Mouse (Mus musculus): Measurements from ENCODE around the gene Fam57a. TPM values are rescaled to one million over a fixed set of nuclear protein-coding genes. Genes with fewer than 3 reads are reported as not detected.

The Fam57a gene
- total RNA-seq, 4 experiments from 2014 or later, result 16.1 to 18.7 (median 17.7) TPM

DNA sequence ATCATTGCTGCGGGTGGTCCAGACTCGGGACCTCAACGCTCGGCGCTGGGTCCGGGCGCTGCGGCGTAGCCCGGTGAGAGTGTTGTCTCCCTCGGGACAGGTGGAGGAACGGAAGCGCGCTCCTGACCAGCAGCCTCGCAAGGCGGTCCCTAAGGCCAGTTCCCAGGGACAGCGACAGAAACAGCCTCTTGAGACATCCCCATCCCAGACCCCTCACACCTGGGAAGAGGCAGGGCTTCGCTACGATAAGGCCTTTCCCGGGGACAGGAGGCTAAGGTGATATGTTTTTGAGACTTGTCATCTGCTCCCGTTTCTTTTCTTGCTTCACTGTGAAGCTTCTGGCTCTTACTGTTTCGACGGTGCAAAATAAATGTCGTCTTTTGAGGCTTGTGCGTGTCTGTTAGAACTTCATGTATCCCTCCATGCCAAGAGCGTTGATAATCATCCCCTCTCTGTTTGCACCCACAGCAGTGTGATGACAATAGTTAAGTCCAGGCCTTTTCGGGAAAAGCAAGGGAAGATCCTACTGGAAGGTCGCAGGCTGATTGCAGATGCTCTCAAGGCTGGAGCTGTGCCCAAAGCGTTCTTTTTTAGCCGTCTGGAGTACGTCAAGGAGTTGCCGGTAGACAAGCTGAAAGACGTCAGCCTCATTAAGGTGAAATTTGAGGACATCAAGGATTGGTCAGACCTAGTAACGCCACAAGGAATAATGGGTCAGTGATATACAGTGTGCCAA, 64.5 kb downstream of the Fam57a start:
- DNase-seq (ENCODE audit: low spot score in 2 of 2), result no peak

DNA sequence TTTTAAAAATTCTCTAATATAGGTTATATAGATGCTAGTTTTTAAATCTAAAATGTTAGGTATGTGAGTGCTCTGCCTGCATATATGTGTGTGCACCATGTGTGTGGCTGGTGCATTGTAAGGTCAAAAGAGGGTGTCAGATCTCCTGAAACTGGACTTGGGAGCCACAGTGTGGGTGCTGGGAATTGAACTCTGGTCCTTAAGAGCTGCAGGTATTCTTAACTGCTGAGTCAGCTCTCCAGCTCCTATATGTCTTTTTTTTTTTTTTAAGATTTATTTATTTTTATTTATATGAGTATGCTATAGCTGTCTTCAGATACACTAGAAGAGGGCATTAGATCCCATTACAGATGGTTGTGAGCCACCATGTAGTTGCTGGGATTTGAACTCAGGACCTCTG, 67.0 kb downstream of the Fam57a start:
- DNase-seq (ENCODE audit: low spot score in 2 of 2), result no peak

DNA sequence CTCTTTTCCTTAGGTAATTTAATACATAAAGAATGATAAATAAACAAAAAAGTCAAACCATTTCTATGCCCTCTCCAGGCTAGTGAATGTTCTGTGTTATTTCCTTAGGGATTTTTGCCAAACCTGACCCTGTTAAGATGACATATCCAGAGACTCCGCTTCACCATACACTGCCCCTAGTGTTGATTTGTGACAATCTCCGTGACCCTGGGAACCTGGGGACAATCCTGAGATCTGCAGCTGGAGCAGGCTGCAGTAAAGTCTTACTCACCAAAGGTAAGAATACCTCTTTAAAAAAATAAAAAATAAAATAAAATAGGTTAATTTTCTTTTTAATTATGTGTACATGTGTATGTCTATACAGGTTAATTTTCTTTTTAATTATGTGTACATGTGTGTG, 67.8 kb downstream of the Fam57a start:
- no peak for DNase-seq (ENCODE audit: low spot score in 2 of 2)

DNA sequence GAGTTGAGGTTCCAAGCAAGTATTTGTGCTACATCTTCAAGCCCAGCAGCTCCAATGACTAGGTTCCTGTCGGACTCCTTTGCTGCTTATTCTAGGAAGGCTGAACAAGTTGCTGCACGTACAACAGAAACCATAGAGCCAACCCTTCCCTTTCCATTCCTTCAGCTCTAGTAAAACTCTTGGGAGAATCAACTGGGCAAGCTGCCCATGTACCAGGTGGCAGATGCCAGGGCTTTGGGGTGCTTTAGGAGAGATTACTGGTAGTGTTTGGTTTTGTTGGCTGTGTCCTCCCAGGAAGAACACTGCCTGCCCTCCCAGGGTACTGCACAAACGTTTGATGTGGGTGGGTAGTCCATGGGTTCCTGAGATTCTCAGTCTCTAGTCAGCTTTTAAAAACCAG, 72.6 kb downstream of the Fam57a start:
- DNase-seq (ENCODE audit: low spot score in 2 of 2), result no peak

DNA sequence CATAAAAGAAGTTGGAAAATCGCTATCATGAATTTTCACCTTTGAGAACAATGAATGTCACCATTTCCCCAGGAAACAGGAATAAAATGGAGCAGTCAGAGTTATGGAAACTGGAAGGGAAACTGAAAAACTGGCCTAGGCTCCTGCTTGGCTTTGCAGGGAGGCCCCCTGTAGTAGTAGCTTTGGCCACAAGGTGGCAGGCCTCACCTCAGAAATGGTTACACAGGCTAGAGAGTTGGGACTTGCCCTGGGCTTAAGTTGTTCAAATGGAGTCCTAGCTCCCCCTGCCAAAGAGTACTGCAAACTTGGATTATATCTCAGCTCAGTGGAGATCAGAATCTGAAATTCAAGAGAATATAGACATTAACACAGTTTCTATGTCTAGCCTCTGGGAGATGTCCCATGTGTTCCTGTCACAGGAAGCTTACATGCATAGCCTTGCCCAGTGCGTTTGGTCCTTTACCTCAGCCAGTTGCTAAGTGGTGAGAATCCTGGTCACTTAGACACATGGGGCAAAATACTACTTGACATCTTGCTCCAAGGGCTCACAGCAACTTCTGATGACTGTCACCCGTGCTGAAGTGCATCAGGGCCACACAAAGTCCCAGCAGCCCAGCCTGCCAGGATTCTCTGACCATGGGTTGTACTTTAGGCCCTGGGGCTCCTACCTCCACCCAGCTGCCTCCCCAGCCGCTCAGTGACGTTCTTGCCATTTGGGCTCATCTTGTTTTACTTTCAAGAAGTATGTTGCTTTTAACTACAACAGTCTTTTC, 73.9 kb downstream of the Fam57a start:
- DNase-seq (ENCODE audit: low spot score in 2 of 2), result peak; percentile 53 to 83

DNA sequence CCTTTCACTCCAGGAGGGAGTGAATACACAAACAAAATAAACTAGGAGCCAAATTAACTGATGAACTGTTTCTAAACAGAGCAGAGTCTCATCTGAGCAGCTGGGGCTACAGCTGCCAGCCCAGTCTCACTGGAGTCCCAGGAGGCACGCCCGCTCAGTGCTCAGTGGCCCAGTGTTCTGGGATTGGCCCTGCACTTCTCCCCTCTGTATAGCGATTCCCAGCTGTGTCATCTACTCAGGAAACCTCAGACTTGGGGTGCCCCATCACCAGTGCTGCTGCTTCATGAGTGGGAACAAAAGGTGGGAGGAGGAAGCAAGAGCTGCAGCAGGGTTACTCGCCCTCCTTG, 74.4 kb downstream of the Fam57a start:
- DNase-seq (ENCODE audit: low spot score in 2 of 2), result no peak

DNA sequence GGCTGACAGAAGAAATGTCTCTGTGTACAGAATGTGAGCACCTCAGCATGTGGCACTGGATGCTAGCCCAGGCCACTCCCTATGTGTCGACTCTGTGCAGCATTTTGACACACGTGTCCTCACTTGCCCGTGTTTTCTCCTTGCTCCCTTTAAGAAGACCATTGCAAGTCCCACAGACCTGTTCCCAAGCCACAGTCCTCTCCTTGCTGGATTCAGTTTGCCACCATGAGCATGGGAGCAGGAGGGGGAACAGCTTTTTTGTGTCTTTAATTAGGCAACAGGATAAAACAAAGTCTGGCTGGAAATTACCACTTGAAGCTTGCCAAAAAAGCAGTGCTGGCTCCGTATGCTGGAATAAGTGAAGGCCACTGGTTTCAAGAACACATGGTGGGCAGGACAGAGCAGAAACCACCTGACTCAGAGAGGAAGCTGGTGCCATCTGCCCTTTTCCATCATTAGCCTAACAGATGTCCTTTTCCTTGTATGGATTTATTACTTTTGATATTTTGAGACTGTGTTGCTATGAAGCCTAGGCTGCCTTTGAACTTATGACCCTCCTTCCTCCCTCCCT, 76.0 kb downstream of the Fam57a start:
- peak in 1 of 2 experiments; percentile 43 for DNase-seq (ENCODE audit: low spot score in 2 of 2)

DNA sequence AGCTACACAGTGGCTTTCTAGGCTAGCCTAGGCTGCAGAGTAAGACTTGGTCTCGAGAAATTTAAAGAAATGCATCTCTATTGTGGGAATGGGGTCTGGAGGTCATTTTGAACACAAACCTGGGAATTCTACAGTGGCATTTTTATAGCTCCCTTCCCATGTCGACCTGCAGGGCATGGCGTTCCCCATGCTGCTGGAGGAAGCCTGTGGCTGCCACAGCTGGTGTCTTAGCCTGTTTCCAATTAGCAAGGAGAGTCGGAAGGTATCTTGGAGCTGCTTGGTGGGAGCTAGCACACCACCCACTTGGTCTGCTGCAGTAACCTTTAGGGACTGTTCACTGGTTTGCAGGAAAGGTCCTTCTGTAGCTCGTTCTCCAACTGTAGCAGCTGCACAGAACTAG, 76.7 kb downstream of the Fam57a start:
- DNase-seq (ENCODE audit: low spot score in 2 of 2), result no peak

DNA sequence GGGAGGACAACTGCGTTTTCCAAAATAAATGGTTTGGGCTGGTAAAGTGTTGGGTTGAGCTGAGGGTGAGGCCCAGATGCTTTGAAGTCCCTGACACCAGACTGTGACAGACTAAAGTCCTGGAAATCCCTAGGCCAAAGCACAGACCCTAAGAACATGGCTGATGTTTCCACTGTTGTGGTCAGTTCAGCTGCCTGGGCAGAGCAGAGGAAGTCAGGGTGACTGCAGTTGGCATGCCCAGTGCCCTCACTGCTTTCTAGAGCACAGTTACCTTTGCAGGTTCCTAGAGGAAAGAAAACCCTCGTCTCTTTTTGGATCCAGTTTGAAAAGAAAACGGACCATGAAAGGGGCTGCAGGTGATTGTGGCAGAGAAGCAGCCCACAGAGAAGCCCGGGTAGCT, 77.9 kb downstream of the Fam57a start:
- DNase-seq (ENCODE audit: low spot score in 2 of 2), result no peak

DNA sequence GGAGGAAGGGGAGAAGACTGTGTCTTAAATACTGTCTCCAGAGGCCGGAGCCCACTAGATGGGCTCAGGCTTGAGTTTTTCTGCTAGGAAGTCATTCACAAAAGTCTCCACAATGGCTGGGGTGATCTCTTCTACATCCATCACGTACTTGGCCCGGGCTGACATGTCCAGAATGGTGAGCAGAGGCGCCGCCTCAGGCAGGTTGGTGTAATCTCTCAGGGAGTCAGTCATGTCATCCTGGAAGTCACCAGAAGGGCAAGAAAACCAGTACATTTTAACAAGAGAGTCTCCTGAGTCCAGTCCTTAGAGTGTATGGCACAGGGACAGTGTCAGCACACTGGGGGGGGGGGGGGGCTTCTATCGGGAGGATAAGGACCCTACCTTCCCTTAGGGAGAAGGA, 79.0 kb downstream of the Fam57a start:
- DNase-seq (ENCODE audit: low spot score in 2 of 2), result no peak

DNA sequence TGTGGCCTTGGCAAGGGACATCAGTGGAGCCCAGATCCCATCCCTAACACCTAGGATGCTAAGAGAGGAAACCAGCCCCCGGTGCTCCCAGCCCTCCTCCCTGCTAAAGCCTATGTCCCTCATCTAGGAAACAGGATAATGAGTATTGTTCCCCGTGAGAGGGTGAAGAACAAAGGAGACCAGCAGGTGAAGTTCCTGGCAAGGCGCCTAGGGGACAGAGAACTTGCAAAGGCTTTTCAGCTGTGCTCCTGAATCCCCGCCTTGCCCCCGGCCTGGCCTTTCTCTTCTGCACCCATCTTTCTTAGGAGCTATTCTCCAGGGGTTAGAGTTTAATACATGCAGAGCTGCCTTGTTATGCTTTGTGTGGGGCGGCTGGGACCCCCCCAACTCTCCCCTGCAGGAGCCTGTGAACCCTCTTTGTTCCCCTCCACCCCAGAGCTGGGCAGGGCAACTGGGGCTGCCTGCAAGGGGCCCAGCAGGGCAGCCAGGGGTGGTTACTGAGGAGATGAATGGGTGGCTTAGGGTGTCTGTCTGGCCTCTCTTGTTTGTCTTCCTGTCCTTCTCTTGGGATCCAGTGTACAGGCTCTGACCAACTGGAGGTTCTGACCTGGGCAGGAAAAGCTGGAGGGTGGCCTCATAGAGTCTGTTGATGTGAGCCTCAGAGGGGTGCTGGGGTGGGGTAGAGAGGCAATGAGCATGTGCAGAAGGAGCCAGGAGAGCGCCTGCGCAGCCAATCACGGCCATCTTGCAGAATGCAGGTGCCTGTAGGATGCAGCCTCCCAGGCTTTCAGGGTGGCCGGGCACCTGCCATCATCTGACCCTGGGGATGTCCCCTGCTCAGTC, 81.0 kb downstream of the Fam57a start:
- no peak for DNase-seq (ENCODE audit: low spot score in 2 of 2)

DNA sequence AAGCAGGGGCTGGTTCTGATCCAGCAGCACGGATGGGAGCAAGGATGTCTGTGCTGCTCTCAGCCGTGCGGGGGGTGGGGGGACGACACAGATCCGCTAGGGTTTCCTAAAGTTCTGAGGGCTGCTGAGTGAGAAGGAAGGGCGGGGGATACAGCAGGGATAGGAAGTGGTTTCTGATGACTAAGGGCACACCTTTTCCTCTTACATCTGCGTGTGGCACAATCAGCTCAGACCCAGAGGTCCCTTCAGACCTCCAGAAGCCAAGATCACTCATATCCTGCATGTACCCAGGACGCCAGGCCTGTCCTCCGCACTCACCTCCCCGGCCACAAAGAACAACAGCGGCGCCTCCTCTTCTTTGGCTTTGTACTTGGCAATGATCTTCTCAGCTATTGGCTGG, 81.8 kb downstream of the Fam57a start:
- no peak for DNase-seq (ENCODE audit: low spot score in 2 of 2)

DNA sequence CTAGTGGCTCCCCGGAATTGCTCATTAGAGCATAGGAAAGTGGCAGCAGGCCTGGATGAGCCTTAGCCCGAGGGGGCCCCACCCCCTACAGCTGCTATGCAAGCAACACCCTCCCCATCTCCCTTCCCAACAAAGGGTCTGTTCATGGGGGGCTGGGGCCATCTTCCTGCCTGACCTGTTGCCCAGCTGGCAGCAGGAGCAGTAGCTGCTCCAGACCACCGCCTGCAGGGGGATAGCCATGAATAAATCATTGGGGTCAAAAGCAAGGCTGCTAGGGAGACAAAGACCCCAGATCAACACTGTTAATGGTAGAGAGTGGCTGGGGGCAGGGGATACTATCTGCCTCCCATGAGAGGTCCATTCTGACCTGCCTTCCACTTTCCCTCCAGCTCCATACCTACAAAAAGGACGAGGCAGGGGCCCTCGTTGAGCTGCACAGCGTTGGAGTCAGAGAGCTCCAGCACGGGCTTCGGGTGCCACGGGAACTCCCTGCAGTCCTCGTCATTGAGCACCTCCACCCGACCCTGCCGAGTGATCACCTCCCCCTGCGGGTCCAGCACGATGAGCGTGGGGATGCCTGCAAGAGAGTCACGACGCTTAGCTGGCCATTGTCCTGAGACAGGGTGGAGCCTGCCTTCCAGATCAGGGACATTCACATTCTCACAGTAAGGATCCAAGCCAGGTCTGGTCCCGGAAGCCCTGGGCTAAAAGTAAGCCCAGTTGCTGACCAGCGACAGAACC, 83.3 kb downstream of the Fam57a start:
- no peak for DNase-seq (ENCODE audit: low spot score in 2 of 2)

Other genes starting within 250 kb of the Fam57a start
- gene Rph3al, start 241.2 kb upstream of the Fam57a start, total RNA-seq (2022), result 1 to 10 TPM; 2.5 to 3.7 (median 3.5) TPM
- gene 1700016K19Rik, start 179.8 kb upstream of the Fam57a start, total RNA-seq (2022), result 1 to 10 TPM; 1.8 to 5.9 (median 3.2) TPM
- gene Rflnb, start 151.9 kb upstream of the Fam57a start, total RNA-seq (2022), result 1 to 10 TPM; 7.5 to 9.7 (median 8.9) TPM
- 10 to 100 TPM; 77.7 to 96.2 (median 86.1) TPM for gene Vps53, start within 50 bp of the Fam57a start, total RNA-seq (2022)
- 1 to 10 TPM in 2 of 4 experiments, under 1 TPM in 2; 0.70 to 1.3 (median 1.1) TPM for gene Dbil5, start 37.9 kb downstream of the Fam57a start, total RNA-seq (2022)
- 10 to 100 TPM in 1 of 4 experiments, 1 to 10 TPM in 3; 6.9 to 10.6 (median 9.2) TPM for gene Gemin4, start 38.0 kb downstream of the Fam57a start, total RNA-seq (2022)
- 10 to 100 TPM; 12.5 to 19.1 (median 18.6) TPM for gene Mrm3, start 64.0 kb downstream of the Fam57a start, total RNA-seq (2022)
- gene Glod4, start 64.1 kb downstream of the Fam57a start, total RNA-seq (2022), result 10 to 100 TPM; 57.4 to 69.0 (median 60.8) TPM
- gene Nxn, start 219.5 kb downstream of the Fam57a start, total RNA-seq (2022), result 10 to 100 TPM in 3 of 4 experiments, 1 to 10 TPM in 1; 9.5 to 12.5 (median 10.9) TPM
- 10 to 100 TPM; 28.9 to 39.8 (median 30.8) TPM for gene Timm22, start 227.3 kb downstream of the Fam57a start, total RNA-seq (2022)